Mouse (Mus musculus) erythroid progenitor cell, adult 5-6 weeks (primary cell): ENCODE results near the gene Cic. TPM values are rescaled to one million over a fixed set of nuclear protein-coding genes. Genes with fewer than 3 reads are reported as not detected.
A peak's percentile ranks its signal among the peaks of the same experiment; 100 is the strongest.
"Not testable (repeated sequence)": the region's sequence is repeated elsewhere in the genome, so short reads cannot be mapped to it uniquely, and the experiment has no call there.

Source experiments
- ATAC-seq: replicated peaks from 2 replicates; pipeline ENCODE4 v1.8.0; 2016; ENCODE audit warnings: moderate number of reproducible peaks, mild to moderate bottlenecking, moderate TSS enrichment, inconsistent platforms; ENCODE audit not compliant: poor library complexity, low FRiP score, severe bottlenecking
- total RNA-seq, 2 experiments: library from RNA; stranded (forward) in 1 of 2; stranded (reverse) in 1 of 2; fragments of 150-400 nt in 1 of 2; fragments of 186-747, 209-891 nt in 1 of 2; gene quantifications; 2 replicates each; pipeline versions ENCODE4 v1.2.3 to v1.2.4; 2015 to 2017; ENCODE audit warnings: low replicate concordance in 2 of 2

Gene Cic
- total RNA-seq, 2 experiments from 2014 or later = 90.7 to 114 TPM

- no peak for ATAC-seq
These were observed 55.7 kb downstream of the Cic start for GRCm38 (mm10) chr7:25323219-25323618.

- ATAC-seq = not testable (repeated sequence)
These were observed 57.9 kb downstream of the Cic start for GRCm38 (mm10) chr7:25325431-25325830.

GRCm38 (mm10) chr7:25326233-25326632, 58.7 kb downstream of the Cic start:
- no peak for ATAC-seq

- peak; percentile 72 for ATAC-seq
These were observed 66.2 kb downstream of the Cic start for GRCm38 (mm10) chr7:25333596-25334307.

GRCm38 (mm10) chr7:25334472-25334871, 67.0 kb downstream of the Cic start:
- no peak for ATAC-seq

- ATAC-seq = no peak
These were observed 71.8 kb downstream of the Cic start for GRCm38 (mm10) chr7:25339329-25339728.

- no peak for ATAC-seq
These were observed 73.7 kb downstream of the Cic start for GRCm38 (mm10) chr7:25341000-25341784.

Other genes with a start within 250 kb of the Cic start
- gene Grik5, start 195.4 kb upstream of the Cic start, total RNA-seq (2015; ENCODE audit: low replicate concordance) = 5.4 and 12.3 TPM in 2 replicates
- 2.2 and 3.7 TPM in 2 replicates for gene Grik5, start 195.4 kb upstream of the Cic start, total RNA-seq (2017; ENCODE audit: low replicate concordance)
- 7.5 and 7.6 TPM in 2 replicates for gene Zfp574, start 195.1 kb upstream of the Cic start, total RNA-seq (2015; ENCODE audit: low replicate concordance)
- gene Zfp574, start 195.1 kb upstream of the Cic start, total RNA-seq (2017; ENCODE audit: low replicate concordance) = 4.5 and 6.0 TPM in 2 replicates
- 4.2 and 6.1 TPM in 2 replicates for gene Pou2f2, start 88.0 kb upstream of the Cic start, total RNA-seq (2015; ENCODE audit: low replicate concordance)
- gene Pou2f2, start 88.0 kb upstream of the Cic start, total RNA-seq (2017; ENCODE audit: low replicate concordance) = 1.6 and 2.7 TPM in 2 replicates
- 29.9 and 31.4 TPM in 2 replicates for gene Dedd2, start 47.1 kb upstream of the Cic start, total RNA-seq (2015; ENCODE audit: low replicate concordance)
- 87.7 and 89.0 TPM in 2 replicates for gene Dedd2, start 47.1 kb upstream of the Cic start, total RNA-seq (2017; ENCODE audit: low replicate concordance)
- 18.0 and 32.8 TPM in 2 replicates for gene Zfp526, start 46.3 kb upstream of the Cic start, total RNA-seq (2015; ENCODE audit: low replicate concordance)
- gene Zfp526, start 46.3 kb upstream of the Cic start, total RNA-seq (2017; ENCODE audit: low replicate concordance) = 27.6 and 29.6 TPM in 2 replicates
- 122 and 132 TPM in 2 replicates for gene Gsk3a, start 29.9 kb upstream of the Cic start, total RNA-seq (2015; ENCODE audit: low replicate concordance)
- gene Gsk3a, start 29.9 kb upstream of the Cic start, total RNA-seq (2017; ENCODE audit: low replicate concordance) = 53.0 and 74.3 TPM in 2 replicates
- gene Erf, start 16.9 kb upstream of the Cic start, total RNA-seq (2015; ENCODE audit: low replicate concordance) = 0.72 and 3.4 TPM in 2 replicates
- gene Erf, start 16.9 kb upstream of the Cic start, total RNA-seq (2017; ENCODE audit: low replicate concordance) = 0.61 and 1.8 TPM in 2 replicates
- gene Pafah1b3, start 30.3 kb downstream of the Cic start, total RNA-seq (2015; ENCODE audit: low replicate concordance) = 20.2 and 26.8 TPM in 2 replicates
- 8.9 and 17.3 TPM in 2 replicates for gene Pafah1b3, start 30.3 kb downstream of the Cic start, total RNA-seq (2017; ENCODE audit: low replicate concordance)
- not detected in 2 replicates for gene Prr19, start 33.7 kb downstream of the Cic start, total RNA-seq (2015; ENCODE audit: low replicate concordance)
- gene Prr19, start 33.7 kb downstream of the Cic start, total RNA-seq (2017; ENCODE audit: low replicate concordance) = not detected in 2 replicates
- not detected in 2 replicates for gene Tmem145, start 38.4 kb downstream of the Cic start, total RNA-seq (2015; ENCODE audit: low replicate concordance)
- not detected in 2 replicates for gene Tmem145, start 38.4 kb downstream of the Cic start, total RNA-seq (2017; ENCODE audit: low replicate concordance)
- 0.42 TPM in 1 of 2 replicates, not detected in the other for gene Megf8, start 49.5 kb downstream of the Cic start, total RNA-seq (2015; ENCODE audit: low replicate concordance)
- gene Megf8, start 49.5 kb downstream of the Cic start, total RNA-seq (2017; ENCODE audit: low replicate concordance) = 0.64 TPM in 1 of 2 replicates, not detected in the other
- not detected in 2 replicates for gene Cnfn, start 102.0 kb downstream of the Cic start, total RNA-seq (2015; ENCODE audit: low replicate concordance)
- not detected in 2 replicates for gene Cnfn, start 102.0 kb downstream of the Cic start, total RNA-seq (2017; ENCODE audit: low replicate concordance)
- gene Lipe, start 131.0 kb downstream of the Cic start, total RNA-seq (2015; ENCODE audit: low replicate concordance) = 1.1 and 10.9 TPM in 2 replicates
- 0.23 and 13.1 TPM in 2 replicates for gene Lipe, start 131.0 kb downstream of the Cic start, total RNA-seq (2017; ENCODE audit: low replicate concordance)
- not detected in 2 replicates for gene Cxcl17, start 145.2 kb downstream of the Cic start, total RNA-seq (2015; ENCODE audit: low replicate concordance)
- not detected in 2 replicates for gene Cxcl17, start 145.2 kb downstream of the Cic start, total RNA-seq (2017; ENCODE audit: low replicate concordance)
- gene Ceacam1, start 209.9 kb downstream of the Cic start, total RNA-seq (2015; ENCODE audit: low replicate concordance) = 52.0 and 58.4 TPM in 2 replicates
- gene Ceacam1, start 209.9 kb downstream of the Cic start, total RNA-seq (2017; ENCODE audit: low replicate concordance) = 9.5 and 13.3 TPM in 2 replicates